Mouse (Mus musculus) testis, adult 2 months (tissue): ENCODE data around the gene Ubxn2a.

Source experiments
- CTCF ChIP-seq: fragments of 200-500 bp; IDR thresholded peaks from 2 replicates; pipeline ENCODE4 v1.5.1; 2012; ENCODE audit warnings: low read depth, mild to moderate bottlenecking, inconsistent platforms, low read length, moderate library complexity; ENCODE audit not compliant: control insufficient read depth, insufficient read depth, insufficient replicate concordance
- POLR2A ChIP-seq: fragments of 200-500 bp; IDR thresholded peaks from 2 replicates; pipeline ENCODE4 v1.6.1; 2012; ENCODE audit warnings: low read depth, mild to moderate bottlenecking, inconsistent platforms, low read length, moderate library complexity; ENCODE audit not compliant: control insufficient read depth

GRCm38 (mm10) chr12:4856834-4857233, 50.7 kb downstream of the Ubxn2a start:
- no peak for TF ChIP-seq POLR2A
- TF ChIP-seq CTCF: no peak
